Comparison of ENCODE assay signal across 17 mouse cellular contexts in genomic region chr14:86701145-86701544, GRCm38 (mm10).
"Had no signal": no experiment of that assay in that cellular context is flagged by ENCODE, and none has a peak within 500 bp of the region (broad histone marks: within the 10 kb centered on the region; RNA-seq: fewer than 3 reads in every experiment).

No protein-coding gene starts in this region.

- H3K9me3 ChIP-seq: neural tube, embryonic 12.5 days; neural tube, embryonic 15.5 days had no signal

- H3K4me1 ChIP-seq: neural tube, embryonic 12.5 days; neural tube, embryonic 15.5 days had no signal

- H3K4me2 ChIP-seq: lung, embryonic 14.5 days; neural tube, embryonic 12.5 days; neural tube, embryonic 15.5 days had no signal

- DNase-seq: kidney, adult 2 months; kidney, postnatal 36 days; layer of hippocampus, postnatal 36 days; liver, postnatal 0 days; lung, embryonic 14.5 days; right cerebral cortex, adult 18-20 months; right cerebral cortex, postnatal 14 days; right cerebral cortex, postnatal 4 days; thymus, postnatal 25 days had no signal

- H3K27me3 ChIP-seq: neural tube, embryonic 12.5 days; neural tube, embryonic 15.5 days had no signal

- H3K36me3 ChIP-seq: neural tube, embryonic 12.5 days; neural tube, embryonic 15.5 days had no signal

- ATAC-seq: intestine, postnatal 0 days; liver, postnatal 0 days; lung, postnatal 0 days had no signal

- H3K27ac ChIP-seq: kidney, postnatal 0 days; left cerebral cortex, adult 2 months; liver, embryonic 14.5 days; macrophage; neural tube, embryonic 12.5 days; neural tube, embryonic 15.5 days had no signal

- H3K9ac ChIP-seq: liver, embryonic 14.5 days; liver, postnatal 0 days; lung, embryonic 14.5 days; neural tube, embryonic 12.5 days; neural tube, embryonic 15.5 days had no signal

- H3K4me3 ChIP-seq: left cerebral cortex, adult 2 months; neural tube, embryonic 12.5 days; neural tube, embryonic 15.5 days had no signal
